Mouse (Mus musculus) heart, postnatal 0 days (tissue): ENCODE measurements around the gene Ahcyl2.

Source experiments
- CTCF ChIP-seq: IDR thresholded peaks from 2 replicates; pipeline ENCODE4 v1.5.1; 2016; ENCODE audit warnings: antibody characterized with exemption, control low read depth, low read depth
- EP300 ChIP-seq: IDR thresholded peaks from 2 replicates; pipeline ENCODE4 v1.6.1; 2016; ENCODE audit warnings: antibody characterized with exemption, low read depth

DNA sequence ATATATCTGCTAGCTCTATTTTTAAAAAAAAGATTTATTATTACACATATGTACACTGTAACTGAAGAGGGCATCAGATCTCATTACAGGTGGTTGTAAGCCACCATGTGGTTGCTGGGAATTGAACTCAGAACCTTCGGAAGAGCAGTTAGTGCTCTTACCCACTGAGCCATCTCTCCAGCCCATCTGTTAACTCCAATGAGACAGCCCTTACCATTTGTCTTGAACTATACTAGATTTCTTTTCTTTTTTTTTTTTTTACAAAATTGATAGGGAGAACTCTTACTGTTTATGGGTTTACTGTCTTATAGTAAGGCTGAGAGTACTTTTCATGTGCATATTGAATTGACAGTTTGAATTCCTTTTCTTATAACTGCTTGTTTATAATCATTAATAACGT lies 12.8 kb downstream of the Ahcyl2 start:
- TF ChIP-seq CTCF: no peak
- no peak for TF ChIP-seq EP300
